Mouse (Mus musculus): ENCODE measurements at regions not wholly inside any gene's neighbourhood (a gene's known extent, or its start where the extent isn't known, plus 50 kb on each side); places are given as distances from the start of the nearest gene placed in this dataset.

DNA sequence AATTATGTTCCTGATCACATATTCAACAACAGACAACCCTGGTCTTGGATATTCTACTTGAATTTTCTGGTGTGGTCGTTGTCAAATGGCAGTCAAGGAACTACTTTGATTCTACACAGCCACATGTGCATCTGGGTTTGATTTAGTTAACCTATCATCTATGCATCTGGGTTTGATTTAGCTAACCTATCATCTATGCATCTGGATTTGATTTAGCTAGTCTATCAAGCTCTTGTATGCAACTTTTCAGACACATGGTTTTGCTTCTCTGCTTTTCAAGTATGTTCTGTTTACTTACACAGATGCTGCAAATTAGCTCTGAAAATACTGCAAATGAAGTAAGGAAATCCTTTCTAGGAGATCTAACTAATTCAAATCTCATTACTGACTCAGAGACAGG, 117.4 kb upstream of the Otud4 start:
- TF ChIP-seq CTCF (IDR thresholded peaks at IDR 0.05; ENCODE audit: low read depth, low read length) (no peak), POLR2A (IDR thresholded peaks at IDR 0.05; ENCODE audit: borderline replicate concordance, low read depth, low read length) (no peak)
- Histone ChIP-seq H3K4me1 (ENCODE audit: control insufficient read depth, insufficient read depth, low read length) (no peaks in the 10 kb centered on the region), H3K27ac (ENCODE audit: insufficient read depth, low read depth, low read length) (no peak overlapping the region), H3K4me3 (ENCODE audit: insufficient read depth, low read length) (no peak overlapping the region)

DNA sequence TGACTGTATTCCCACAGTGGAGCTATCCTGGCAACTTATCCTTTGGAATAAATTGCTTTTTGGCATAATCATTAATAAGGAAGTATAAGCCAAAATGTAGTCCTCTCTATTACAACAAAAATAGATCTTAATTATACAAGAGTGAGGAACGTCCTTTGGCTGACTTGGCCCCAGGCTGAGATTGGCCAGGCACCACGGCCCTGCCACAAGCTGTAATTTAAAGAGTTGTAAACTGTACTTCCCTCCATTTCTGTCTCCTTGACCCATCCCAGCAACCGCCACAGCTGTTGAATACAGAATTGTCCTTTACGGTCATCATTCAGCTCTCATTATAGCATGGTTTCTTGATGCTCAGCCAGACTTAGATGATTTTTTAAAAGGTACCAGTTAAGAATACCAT, 119.6 kb upstream of the Smad1 start:
- H3K4me3 ChIP-seq (ENCODE audit: insufficient read depth, low read length): no peak overlapping the region
- no peak overlapping the region for H3K27ac ChIP-seq (ENCODE audit: insufficient read depth, low read depth, low read length)
- H3K4me1 ChIP-seq (ENCODE audit: control insufficient read depth, insufficient read depth, low read length): no peaks in the 10 kb centered on the region
- TF ChIP-seq POLR2A (IDR thresholded peaks at IDR 0.05; ENCODE audit: borderline replicate concordance, low read depth, low read length) (no peak), CTCF (IDR thresholded peaks at IDR 0.05; ENCODE audit: low read depth, low read length) (no peak)

DNA sequence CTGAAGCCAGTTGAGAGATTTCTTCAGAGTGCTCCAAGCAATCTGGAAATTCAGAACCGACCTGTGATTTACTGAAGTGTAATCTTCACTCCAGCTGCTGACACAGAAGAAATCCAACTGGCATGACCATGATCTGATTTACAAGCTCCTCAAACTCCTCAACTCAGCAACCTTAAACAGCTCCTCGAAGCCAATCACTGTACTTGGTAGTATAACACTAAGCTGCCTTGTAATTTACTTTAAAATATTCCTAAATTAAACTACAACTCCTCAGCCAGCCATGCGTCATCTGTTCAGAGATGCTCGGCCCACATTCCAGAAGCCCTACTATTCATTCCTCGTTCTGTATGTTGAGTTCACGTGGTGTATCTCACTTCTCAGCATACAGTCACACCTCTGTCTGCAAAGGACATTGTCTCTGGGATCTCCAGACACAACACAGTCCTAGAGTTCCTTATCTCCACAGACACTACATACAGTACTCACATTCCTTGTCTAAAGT, 116.0 kb upstream of the Smad1 start:
- no peak for TF ChIP-seq CTCF (IDR thresholded peaks at IDR 0.05; ENCODE audit: low read depth, low read length)
- no peak for TF ChIP-seq POLR2A (IDR thresholded peaks at IDR 0.05; ENCODE audit: borderline replicate concordance, low read depth, low read length)
- Histone ChIP-seq H3K4me3 (ENCODE audit: insufficient read depth, low read length) (no peak overlapping the region), H3K27ac (ENCODE audit: insufficient read depth, low read depth, low read length) (no peak overlapping the region), H3K4me1 (ENCODE audit: control insufficient read depth, insufficient read depth, low read length) (no peaks in the 10 kb centered on the region)

DNA sequence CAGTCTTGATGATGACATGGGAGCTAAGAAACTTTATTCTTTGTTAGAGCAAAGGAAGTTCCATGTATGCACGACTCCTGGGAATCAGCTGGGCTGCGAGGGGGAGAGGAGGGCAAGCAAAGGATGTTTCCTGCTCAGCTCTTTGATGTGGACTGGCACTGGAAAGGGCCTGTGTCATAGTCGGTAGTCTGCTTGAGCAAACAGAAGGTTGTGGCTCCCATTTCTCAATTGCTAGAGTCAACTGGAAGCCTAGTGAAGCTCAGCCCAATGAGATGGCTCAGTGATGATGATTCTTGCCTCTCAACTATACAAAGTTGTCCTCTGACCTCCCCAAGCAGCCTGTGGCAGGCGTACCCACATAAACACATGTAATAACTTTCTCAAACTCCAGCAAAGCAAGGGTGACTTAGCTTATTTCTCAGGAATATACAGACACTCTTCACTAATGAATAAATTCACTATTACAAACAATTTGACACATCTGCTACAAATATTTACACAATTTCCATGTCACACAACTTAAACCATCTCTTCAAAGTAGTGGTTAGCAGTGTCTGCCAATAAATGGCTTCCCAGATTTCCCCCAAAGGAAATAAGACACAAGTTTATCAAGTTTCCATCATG, 115.4 kb upstream of the Smad1 start:
- no peaks in the 10 kb centered on the region for H3K4me1 ChIP-seq (ENCODE audit: control insufficient read depth, insufficient read depth, low read length)
- TF ChIP-seq CTCF (IDR thresholded peaks at IDR 0.05; ENCODE audit: low read depth, low read length) (no peak), POLR2A (IDR thresholded peaks at IDR 0.05; ENCODE audit: borderline replicate concordance, low read depth, low read length) (no peak)
- H3K4me3 ChIP-seq (ENCODE audit: insufficient read depth, low read length): no peak overlapping the region
- H3K27ac ChIP-seq (ENCODE audit: insufficient read depth, low read depth, low read length): no peak overlapping the region

DNA sequence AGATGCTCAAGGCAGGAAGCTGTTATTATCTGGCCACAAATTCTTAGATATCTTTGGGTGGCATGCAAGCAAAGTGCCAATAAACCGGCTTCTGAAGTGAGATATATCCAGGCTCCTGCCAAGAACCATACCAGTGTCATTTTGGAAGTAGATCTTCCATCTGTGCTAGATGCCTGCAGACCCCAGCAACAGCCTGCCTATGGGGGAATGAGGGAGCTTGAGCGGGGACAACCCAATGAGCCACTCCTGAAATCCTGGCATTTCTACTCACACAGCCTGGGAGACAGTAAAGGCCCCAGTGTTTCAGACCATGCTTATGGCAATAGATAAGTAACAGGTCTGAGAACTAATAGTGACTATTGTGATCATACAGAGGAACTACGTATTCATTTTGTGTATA, 109.3 kb upstream of the Smad1 start:
- TF ChIP-seq CTCF (IDR thresholded peaks at IDR 0.05; ENCODE audit: low read depth, low read length) (no peak), POLR2A (IDR thresholded peaks at IDR 0.05; ENCODE audit: borderline replicate concordance, low read depth, low read length) (no peak)
- no peak overlapping the region for H3K27ac ChIP-seq (ENCODE audit: insufficient read depth, low read depth, low read length)
- H3K4me1 ChIP-seq (ENCODE audit: control insufficient read depth, insufficient read depth, low read length): no peaks in the 10 kb centered on the region
- no peak overlapping the region for H3K4me3 ChIP-seq (ENCODE audit: insufficient read depth, low read length)

DNA sequence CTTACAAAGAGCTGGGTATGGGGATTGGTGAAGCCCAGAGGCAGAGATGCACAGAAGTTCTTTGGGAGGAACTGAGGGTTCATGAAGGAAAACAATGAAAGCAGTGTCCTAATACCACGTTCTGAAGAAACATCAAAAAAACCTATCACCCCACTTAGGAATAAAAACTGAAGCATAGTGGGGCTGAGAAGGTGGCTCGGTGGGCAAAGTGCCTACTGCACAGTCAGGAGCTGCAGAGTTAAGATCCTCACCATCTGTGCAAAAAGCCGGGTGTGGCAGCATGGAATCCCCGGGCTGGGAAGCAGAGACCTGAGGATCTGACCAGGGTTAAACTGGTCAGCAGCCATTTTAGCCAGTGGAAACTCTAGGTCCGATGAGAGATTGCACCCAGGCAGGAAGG, 106.1 kb upstream of the Smad1 start:
- TF ChIP-seq POLR2A (IDR thresholded peaks at IDR 0.05; ENCODE audit: borderline replicate concordance, low read depth, low read length) (no peak), CTCF (IDR thresholded peaks at IDR 0.05; ENCODE audit: low read depth, low read length) (no peak)
- no peak overlapping the region for H3K4me3 ChIP-seq (ENCODE audit: insufficient read depth, low read length)
- H3K4me1 ChIP-seq (ENCODE audit: control insufficient read depth, insufficient read depth, low read length): no peaks in the 10 kb centered on the region
- no peak overlapping the region for H3K27ac ChIP-seq (ENCODE audit: insufficient read depth, low read depth, low read length)

DNA sequence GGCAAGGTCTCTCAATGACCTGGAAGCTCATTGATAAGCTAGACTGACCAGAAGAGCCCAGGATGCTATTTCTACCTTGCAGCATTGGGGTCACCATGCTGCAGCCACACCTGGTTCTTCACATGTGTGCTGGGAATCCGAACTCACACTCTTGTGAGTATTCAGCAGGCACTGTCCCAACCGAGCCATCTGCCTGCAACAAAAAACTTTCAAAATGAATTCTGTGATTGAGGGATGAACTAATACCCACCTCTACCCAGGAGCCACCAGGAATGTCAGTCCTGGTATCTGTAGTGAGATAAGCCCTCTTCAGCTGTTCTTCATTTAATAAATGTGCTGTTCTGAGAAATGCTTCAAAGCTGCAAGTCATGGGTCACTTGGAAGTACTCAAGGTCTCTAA, 104.6 kb upstream of the Smad1 start:
- H3K4me3 ChIP-seq (ENCODE audit: insufficient read depth, low read length): no peak overlapping the region
- no peak overlapping the region for H3K27ac ChIP-seq (ENCODE audit: insufficient read depth, low read depth, low read length)
- H3K4me1 ChIP-seq (ENCODE audit: control insufficient read depth, insufficient read depth, low read length): peaks cover 3% of the 10 kb centered on the region
- TF ChIP-seq CTCF (IDR thresholded peaks at IDR 0.05; ENCODE audit: low read depth, low read length) (no peak), POLR2A (IDR thresholded peaks at IDR 0.05; ENCODE audit: borderline replicate concordance, low read depth, low read length) (no peak)

DNA sequence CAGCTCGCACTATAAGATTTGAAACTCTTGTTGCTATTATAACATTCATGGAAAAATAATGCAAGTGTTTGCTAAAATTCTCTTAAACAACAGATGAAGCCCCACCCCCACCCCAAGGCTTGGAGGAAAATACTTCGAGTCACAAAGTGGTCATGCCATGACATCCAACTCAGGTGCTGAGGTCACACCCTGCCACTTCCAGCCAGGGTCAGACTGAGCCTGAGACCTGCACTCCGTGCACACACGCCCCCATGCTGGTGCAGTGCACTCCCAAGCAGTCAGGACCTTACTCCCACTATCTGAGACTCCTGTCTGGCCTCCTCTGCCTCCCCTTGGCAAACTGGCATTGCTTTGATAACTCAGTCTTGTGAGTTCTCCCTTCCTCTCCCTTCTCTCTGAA, 102.7 kb upstream of the Smad1 start:
- no peak overlapping the region for H3K4me3 ChIP-seq (ENCODE audit: insufficient read depth, low read length)
- H3K27ac ChIP-seq (ENCODE audit: insufficient read depth, low read depth, low read length): no peak overlapping the region
- TF ChIP-seq CTCF (IDR thresholded peaks at IDR 0.05; ENCODE audit: low read depth, low read length) (no peak), POLR2A (IDR thresholded peaks at IDR 0.05; ENCODE audit: borderline replicate concordance, low read depth, low read length) (no peak)
- H3K4me1 ChIP-seq (ENCODE audit: control insufficient read depth, insufficient read depth, low read length): peaks cover 10% of the 10 kb centered on the region

DNA sequence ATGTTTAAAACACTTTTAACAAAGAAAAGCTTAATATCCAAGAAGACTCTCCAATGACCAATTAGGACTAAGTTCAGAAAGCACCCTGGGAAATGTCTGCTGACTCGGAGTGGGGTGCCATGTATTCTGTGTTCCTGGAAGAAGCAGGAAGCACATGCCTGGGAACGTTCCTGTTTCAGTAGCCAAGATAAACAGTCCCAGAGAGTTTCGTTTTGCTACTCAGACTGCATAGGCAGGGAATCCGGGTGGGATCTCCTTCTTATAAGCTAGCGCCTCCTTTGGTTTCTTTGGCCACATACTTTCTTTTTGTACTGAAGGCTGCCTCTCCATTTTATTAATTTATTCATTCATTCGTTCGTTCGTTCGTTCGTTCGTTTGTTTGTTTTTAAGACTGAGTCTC, 101.9 kb upstream of the Smad1 start:
- no peak for TF ChIP-seq POLR2A (IDR thresholded peaks at IDR 0.05; ENCODE audit: borderline replicate concordance, low read depth, low read length)
- Histone ChIP-seq H3K4me1 (ENCODE audit: control insufficient read depth, insufficient read depth, low read length) (peaks cover 10% of the 10 kb centered on the region), H3K4me3 (ENCODE audit: insufficient read depth, low read length) (no peak overlapping the region), H3K27ac (ENCODE audit: insufficient read depth, low read depth, low read length) (no peak overlapping the region)

DNA sequence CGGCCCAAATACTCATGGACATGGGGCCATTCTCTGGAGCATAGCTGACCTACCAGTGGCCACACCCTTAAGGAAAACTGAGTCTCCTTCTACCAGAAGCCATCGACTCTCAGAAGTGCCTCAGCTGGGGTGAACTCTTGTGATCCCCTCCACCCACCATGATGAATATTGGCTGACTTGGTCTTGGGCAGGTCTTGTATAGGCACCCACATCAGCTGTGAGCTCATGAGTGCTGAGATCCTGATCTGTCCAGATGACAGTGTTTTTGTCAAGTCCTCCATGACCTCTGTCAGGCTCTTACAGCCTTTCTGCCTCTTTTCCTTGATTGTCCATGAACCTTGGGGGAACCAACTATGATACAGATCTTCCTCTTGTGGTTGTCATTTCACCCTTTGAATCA, 99.9 kb upstream of the Smad1 start:
- Histone ChIP-seq H3K4me1 (ENCODE audit: control insufficient read depth, insufficient read depth, low read length) (peaks cover 10% of the 10 kb centered on the region), H3K4me3 (ENCODE audit: insufficient read depth, low read length) (no peak overlapping the region), H3K27ac (ENCODE audit: insufficient read depth, low read depth, low read length) (no peak overlapping the region)
- TF ChIP-seq CTCF (IDR thresholded peaks at IDR 0.05; ENCODE audit: low read depth, low read length): no peak
- TF ChIP-seq POLR2A (IDR thresholded peaks at IDR 0.05; ENCODE audit: borderline replicate concordance, low read depth, low read length): no peak

DNA sequence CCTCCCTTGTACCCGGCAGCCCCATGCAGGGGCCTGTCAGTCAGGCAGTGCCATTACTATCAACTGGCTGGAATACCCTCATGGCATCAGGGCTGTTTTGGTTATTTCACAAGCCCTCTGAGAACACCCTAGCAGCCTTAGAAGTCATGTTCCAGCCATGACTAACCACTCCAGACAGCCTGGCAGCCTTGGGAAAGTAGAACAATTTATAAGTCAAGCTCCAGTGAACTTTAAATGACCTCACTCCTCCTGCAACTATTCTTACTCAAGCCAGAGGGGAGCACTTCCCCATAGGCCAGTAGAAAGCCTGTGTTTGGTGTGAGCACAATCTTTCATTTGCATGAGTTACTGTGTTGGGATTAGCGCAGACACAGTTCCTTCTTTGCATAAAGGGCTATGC, 99.3 kb upstream of the Smad1 start:
- no peak overlapping the region for H3K4me3 ChIP-seq (ENCODE audit: insufficient read depth, low read length)
- H3K27ac ChIP-seq (ENCODE audit: insufficient read depth, low read depth, low read length): no peak overlapping the region
- peaks cover 10% of the 10 kb centered on the region for H3K4me1 ChIP-seq (ENCODE audit: control insufficient read depth, insufficient read depth, low read length)
- TF ChIP-seq POLR2A (IDR thresholded peaks at IDR 0.05; ENCODE audit: borderline replicate concordance, low read depth, low read length): no peak
- no peak for TF ChIP-seq CTCF (IDR thresholded peaks at IDR 0.05; ENCODE audit: low read depth, low read length)
